Mouse (Mus musculus): ENCODE data around the gene Camkv. TPM values are rescaled to one million over a fixed set of nuclear protein-coding genes. Genes with fewer than 3 reads are reported as not detected.

Camkv gene
- total RNA-seq, 2 experiments from 2014 or later: 4.2 to 6.2 TPM

DNA sequence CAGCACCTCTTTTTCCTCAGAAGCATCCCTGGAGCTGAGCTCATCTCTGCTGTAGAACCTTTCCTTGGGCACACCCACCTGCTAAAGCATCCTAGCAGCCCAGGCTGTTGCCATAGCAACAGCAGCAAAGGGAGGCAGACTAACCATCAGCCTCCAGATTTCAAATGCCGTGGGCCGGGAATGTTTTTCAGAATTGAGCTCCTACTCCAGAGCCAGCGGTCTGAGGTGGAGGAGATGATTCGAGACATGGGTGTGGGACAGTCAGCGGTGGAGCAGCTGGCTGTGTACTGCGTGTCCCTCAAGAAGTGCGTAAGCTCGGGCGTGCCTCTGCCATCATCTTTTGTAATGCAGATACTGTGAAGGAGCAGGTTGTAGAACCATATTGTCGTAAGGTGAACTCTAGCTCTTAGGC, 25.9 kb downstream of the Camkv start:
- no peak for DNase-seq (ENCODE audit: low spot score in 2 of 2)

DNA sequence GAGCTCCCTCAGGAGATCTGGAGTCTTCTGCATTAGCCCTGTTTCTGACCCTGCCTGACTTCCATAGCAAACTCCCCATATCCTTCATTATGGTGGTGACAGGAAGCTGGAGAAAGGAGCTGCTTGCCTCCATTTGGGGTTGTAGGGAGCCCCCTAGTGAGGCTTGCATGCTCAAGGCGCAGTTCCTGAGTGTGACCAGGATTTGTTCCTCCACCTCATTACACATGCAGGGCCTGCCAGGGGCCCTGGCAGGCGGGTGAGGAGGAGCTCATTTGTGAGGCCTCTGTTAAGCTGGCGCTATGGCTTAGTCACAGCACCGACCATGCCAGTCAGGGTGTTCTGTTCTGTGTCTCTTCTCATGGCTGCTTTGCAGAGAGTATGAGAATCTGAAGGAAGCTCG, 26.4 kb downstream of the Camkv start:
- DNase-seq (ENCODE audit: low spot score in 2 of 2): no peak

GRCm38 (mm10) chr9:107962916-107963315, 27.4 kb downstream of the Camkv start:
- DNase-seq (ENCODE audit: low spot score in 2 of 2): no peak

DNA sequence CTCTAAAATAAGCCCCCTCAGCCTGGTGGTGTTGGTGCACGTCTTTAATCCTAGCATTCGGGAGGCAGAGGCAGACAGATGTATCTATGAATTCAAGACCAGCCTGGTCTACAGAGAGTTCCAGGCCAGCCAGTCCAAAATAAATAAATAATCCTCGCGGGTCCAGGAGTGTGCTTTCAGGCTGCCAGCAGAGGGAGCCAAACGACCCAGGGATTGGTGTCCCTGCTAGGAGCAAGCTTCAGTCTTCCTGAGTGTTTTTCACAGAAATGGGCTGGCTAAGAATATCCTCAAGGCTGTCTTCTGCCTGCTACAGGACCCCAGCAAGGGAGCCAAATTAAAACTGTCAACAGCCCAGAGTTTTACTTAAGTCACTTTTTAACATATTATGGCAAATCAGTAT, 28.2 kb downstream of the Camkv start:
- DNase-seq (ENCODE audit: low spot score in 2 of 2): peak; percentile 69 to 73

DNA sequence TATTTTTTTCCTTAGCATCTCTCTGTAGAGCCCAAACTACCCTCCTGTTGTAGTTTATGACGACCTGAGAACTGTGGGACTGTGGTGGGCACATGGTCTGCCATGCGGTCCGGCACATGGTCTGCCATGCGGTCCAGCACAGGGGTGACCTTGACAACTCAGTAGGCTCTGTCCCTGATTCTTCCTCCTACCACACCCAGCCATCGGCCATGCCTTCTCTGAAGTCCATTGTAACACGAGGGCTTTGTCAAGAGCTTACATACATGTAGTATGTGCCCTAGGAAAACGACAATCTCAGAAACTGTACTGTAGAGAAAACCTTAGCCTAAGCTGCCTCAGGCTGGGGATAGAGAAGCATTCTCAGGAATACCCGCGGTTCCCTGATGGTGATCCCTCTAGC, 29.2 kb downstream of the Camkv start:
- no peak for DNase-seq (ENCODE audit: low spot score in 2 of 2)

DNA sequence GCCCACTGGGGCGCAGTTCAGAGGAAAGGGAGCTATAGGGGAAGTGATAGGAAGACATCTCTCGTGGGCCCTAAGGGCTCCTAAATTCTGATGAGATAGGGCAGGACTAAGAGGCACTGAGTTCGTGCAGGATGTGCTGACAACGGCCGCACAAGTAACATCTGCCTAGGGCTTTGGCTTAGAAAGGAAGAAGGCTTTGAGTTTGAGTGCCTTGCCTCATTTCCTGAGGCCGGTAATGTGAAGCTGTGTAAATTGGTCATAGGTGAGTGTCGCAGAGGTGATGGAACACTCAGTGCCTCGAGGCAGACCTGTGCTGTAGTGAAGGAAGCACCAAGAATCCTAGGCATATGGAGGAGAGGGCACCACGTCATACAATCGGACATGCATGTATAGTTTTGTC, 31.2 kb downstream of the Camkv start:
- no peak for DNase-seq (ENCODE audit: low spot score in 2 of 2)

DNA sequence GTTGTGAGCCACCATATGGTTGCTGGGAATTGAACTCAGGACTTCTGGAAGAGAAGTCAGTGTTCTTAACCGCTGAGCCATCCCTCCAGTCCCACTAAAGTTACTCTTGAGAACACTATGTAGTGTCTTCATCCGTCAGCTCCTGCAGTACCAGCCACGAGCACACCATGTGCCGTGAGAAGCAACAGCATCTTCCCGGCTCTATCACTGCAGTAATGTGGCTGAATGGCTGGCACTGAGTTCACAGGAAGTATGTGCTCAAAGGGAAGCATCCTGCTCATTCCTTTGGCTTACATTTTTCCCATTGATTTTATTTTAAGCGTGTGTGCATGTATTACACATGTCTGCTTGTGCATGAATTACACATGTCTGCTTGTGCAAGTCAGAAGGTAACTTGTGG, 32.0 kb downstream of the Camkv start:
- DNase-seq (ENCODE audit: low spot score in 2 of 2): no peak

DNA sequence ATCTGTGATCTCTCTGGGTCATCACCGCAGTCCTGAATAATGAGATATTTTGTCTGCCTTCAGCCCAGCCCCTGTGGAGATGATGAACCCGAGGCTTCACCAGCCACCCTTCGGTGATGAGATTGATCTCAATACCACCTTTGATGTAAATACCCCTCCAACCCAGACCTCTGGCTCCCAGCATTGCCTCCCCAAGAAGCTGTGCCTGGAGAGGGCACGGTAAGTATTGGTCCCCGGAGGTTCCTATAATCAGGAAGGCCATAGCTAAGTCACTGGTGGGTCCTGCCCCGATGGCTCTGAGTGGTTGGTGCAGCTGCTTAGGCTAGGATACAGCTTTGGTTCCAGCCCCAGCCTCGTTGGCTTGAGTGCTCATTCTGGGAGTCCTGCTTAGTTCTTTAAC, 33.1 kb downstream of the Camkv start:
- DNase-seq (ENCODE audit: low spot score in 2 of 2): no peak

DNA sequence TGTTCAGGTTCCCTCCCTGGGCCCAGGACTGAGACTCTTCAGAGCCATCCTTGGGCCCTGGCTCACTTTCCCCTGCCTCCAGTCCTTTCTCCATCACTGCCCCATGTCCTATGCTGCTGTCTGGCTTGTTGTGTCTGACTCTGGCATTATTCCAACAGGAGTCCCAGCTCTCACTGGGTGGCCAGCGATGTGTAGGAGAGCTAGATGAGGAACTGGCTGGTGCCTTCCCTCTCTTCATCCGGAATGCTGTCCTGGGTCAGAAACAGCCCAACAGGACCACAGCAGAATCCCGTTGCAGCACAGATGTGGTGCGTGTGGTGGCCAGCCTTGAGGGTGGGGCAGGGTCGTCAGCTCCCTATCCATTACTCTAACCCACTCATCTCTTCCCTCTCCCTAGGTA, 34.8 kb downstream of the Camkv start:
- no peak for DNase-seq (ENCODE audit: low spot score in 2 of 2)

DNA sequence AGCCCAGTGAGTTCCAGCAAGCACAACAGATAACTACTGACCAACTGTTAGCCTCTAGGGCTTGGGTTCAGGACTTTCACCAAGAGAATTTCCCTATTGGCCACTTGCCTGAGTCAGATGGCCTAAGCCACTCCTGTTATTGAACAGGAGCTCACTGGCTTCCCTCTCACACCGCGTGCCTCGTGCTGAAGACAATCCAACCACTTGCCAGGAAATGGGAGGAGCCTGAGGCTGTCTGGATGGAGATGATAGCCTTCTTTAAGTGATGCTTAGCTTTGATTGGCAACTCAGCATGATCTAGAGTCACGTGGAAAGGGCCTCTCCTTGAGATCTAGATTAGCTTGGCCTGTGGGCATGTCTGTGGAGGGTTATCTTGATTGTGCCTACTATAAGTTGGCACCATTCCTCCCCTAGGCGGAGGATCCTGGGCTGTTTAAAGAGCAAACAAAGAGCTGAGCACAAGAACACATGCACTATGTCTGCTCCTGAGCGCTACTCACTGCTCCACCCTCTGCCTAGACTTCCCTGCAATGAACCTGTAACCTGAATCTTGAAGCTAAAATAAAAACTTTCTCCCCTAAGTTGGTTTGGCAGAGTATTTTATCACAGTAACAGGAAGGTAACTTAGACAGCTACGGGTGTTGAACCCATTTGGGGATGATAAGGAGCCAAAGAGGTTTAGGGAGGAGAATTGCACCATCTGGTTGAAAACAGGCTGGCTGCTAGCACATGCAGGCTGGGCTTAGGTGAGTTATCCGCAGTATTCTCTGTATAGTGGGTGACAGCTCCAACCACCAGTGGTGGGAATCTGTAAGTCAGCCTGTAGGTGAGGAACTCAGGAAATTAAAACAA, 36.4 kb downstream of the Camkv start:
- no peak for DNase-seq (ENCODE audit: low spot score in 2 of 2)

DNA sequence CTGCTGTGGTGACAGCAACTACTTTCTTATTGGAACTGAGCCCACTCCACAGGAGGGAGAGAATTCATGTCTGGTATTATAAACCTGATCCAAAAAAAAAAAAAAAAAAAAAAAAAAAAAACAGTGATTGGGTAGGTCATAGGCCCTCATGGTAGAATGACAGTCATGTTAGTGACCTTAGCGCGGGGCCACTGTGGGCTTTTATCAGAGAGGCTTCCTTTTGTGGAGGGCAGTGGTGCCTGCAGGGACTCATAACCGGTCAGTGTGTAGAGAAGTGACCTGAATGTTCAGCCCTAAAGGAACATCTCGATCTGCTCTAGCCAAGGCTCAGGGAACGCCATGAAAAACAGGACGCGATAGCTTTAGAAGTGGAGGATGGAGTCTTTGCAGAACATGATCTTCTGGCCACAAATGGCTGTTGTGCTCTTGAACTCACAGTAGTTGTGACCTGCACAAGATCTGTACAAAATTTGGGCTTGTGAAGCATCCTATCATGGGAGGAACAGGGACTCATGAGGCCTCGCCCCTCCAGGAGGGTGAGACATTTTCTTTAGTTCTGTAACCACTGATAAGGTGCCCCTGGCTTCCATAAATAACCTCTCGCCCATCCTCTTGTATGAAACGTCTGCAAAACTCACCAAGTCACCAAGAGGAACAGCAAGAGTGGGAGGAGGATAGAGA, 39.2 kb downstream of the Camkv start:
- no peak for DNase-seq (ENCODE audit: low spot score in 2 of 2)

DNA sequence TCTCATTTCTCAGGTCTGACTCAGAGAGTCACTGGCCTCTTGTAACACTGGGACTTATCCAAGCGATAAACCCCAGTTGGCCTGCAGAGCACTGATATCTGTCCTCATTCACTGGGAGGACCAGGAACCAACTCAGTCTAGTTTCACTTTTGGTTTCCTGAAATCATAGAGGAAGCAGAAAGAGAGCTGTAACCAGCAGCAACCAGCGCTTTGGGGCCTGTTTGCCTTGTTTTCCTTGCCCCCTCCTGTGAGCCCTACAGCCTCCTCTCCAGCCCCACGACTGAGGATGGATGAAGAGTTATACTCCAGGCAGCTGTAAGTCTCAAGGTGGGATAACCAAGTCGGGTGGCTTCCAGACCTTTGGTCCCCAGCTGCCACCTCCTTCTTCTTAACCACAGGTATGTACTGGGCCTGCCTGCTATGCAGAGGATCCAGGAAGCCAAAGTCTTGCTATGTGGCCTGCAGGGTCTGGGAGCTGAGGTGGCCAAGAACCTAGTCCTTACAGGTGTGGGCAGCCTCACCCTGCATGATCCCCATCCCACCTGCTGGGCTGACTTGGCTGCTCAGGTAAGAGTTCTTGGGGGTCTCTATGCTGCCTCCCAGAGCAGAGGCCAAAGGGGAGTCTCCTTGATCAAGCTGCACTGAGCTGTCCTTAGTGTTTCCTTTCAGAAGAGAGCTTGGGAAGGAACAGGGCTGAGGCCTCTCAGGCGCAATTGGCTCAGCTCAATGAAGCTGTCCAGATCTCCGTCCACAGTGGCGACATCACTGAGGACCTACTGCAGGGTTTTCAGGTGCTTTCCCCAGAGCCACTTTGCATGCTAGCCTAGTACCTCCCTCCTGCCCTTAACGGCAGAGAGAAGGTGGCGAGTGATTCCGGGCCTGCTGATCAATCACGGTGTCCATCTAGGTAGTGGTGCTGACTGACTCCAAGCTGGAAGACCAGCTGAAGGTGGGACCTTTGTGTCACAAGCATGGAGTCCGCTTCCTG, 40.2 kb downstream of the Camkv start, which contains the start of gene Uba7:
Uba7 (plus strand) TSS at position 107 of the 988 bp plus-strand sequence.
- DNase-seq (ENCODE audit: low spot score in 2 of 2): no peak

- no peak for DNase-seq (ENCODE audit: low spot score in 2 of 2)
Observed at GRCm38 (mm10) chr9:107978815-107979214, 43.3 kb downstream of the Camkv start.

- no peak for DNase-seq (ENCODE audit: low spot score in 2 of 2)
Observed at GRCm38 (mm10) chr9:107981684-107982605, 46.5 kb downstream of the Camkv start.

DNA sequence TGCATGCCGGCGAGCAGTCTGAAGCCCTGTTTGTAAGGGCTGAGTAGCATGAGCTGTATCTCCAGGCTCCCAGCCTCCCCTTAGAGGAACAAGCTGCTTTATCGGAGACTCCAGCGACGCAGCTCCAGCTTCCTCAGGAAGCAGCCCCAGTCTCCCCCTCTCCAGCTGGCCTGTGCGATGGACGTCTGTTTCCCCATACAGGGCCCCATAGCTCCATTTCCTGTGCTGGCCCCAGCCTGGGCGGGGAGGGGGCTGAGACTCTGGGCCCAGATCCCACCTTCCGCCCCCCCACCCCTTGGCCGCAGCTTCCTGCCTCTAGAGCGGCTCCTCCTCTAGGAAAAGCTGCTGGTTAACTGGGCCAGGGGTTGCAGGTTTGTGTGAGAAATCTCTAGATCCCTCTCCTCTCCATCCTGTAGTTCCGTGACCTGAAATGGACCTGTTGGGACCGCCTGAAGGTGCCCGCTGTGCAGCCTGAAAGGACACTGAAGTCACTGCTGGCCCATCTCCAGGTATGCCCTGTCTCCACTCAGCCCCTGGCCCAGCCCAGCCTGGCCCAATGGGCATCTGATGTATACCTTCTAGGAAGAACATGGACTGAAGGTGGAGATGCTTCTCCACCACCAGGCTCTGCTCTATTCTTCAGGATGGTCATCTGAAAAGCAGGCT, 47.3 kb downstream of the Camkv start, which contains the start of gene Gm20661:
Gm20661 (plus strand) TSS at position 378 of the 666 bp plus-strand sequence.
- DNase-seq (ENCODE audit: low spot score in 2 of 2): peak in 1 of 2 experiments; percentile 50

GRCm38 (mm10) chr9:107983421-107983890, 48.0 kb downstream of the Camkv start:
- DNase-seq (ENCODE audit: low spot score in 2 of 2): peak in 1 of 2 experiments; percentile 56

DNA sequence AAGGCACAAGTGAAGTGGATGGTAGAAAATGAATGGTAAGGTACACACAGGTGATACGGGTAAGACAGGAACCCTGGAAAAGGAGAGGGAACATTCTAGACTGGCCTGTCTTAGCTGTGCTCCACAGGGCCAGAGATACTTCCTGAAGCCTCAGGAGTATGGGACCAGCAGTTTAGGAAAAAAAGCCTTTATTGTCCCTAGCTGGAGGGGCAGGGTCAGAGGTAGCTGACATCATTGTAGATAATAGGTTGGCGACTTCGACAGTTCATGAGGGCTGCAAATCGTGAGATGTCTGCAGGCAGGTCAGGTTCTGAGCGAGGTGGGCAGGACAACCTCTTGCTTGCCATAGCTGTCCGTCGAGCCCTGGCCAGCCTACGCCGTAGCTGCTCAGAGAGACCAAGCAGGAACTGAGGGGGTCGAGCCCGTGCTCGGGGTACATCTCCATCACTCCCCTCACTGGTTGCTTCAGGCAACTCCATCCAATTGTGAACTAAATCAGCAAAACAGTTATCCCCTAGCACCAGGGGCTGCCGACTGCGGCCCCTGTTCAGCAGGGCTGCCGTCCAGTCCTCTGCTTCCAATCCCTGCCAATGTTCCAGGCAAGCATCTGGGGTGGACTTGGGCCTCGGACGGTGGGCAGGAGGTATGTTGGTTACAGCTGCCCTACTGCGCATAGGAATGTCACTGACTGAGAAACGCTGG, 48.7 kb downstream of the Camkv start:
- DNase-seq (ENCODE audit: low spot score in 2 of 2): no peak

DNA sequence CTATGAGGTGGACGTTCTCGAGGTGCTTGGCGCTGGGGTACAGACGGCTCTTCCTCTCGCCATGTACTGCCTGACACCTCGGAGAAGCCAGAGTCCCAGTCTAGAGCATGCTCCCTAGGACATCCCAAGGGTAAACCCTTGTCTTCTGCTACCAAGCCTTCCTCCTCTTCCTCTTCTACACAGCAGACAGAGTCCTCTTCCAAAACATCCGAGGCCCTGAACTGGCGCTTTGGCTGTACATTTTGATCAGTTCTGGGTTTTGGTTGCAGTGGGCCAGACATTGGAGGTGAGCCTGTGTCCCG, 49.2 kb downstream of the Camkv start:
- DNase-seq (ENCODE audit: low spot score in 2 of 2): no peak

All from adrenal gland, adult 18-20 months (tissue).